Mouse (Mus musculus) heart, adult 10 weeks (tissue): ENCODE data around the gene Cldn34a. TPM values are rescaled to one million over a fixed set of nuclear protein-coding genes. Genes with fewer than 3 reads are reported as not detected.

Source experiments
- polyA plus RNA-seq: library from polyadenylated mRNA; stranded (reverse); fragments of 350-450 nt; fragmentation: Illumina TruSeq; extraction: RNeasy Lipid Tissue Mini Kit (QIAGEN cat#74804); gene quantifications from one replicate; pipeline ENCODE4 v1.2.3, GENCODE M21; 2014; ENCODE audit warnings: low read depth, low replicate concordance

The Cldn34a gene
- not detected for polyA plus RNA-seq

DNA sequence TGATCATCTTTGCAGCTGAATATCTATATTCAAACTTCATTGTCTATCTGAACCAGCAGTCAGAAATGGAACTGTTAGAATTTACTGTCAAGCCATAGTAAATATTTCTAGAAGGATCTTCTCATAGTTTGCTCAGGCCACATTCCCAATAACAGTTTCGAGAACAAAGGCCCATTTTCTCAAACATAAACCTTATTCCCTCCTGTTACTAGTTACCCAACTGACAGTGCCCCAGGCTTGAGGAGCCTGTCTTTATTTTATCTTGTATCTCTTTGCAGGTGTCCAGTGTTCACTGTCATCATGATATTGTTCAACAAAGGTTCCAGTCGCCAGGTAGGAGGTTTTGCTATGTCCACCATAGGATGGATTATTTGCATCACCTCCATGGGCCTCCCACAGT lies at the start of gene Cldn34a:
TSS of gene Cldn34a (plus strand) at position 301 of the 400 bp plus-strand sequence.

Other genes with a start within 250 kb of the Cldn34a start
- 3.3 TPM for gene Kantr, start 235.8 kb upstream of the Cldn34a start, polyA plus RNA-seq
- 24.1 TPM for gene Tspyl2, start 220.9 kb upstream of the Cldn34a start, polyA plus RNA-seq
- gene Gpr173, start 194.6 kb upstream of the Cldn34a start, polyA plus RNA-seq: 0.86 TPM
- gene Shroom2, start 206.1 kb downstream of the Cldn34a start, polyA plus RNA-seq: 2.4 TPM
- gene Gpr143, start 218.6 kb downstream of the Cldn34a start, polyA plus RNA-seq: not detected